Mouse (Mus musculus) spleen, postnatal 14 days (tissue): ENCODE results near the gene Cxcl9.

ENCODE experiments used
- DNase-seq, 2 experiments: peaks; one replicate each; pipeline ENCODE4 v3.0.0; 2021 to 2022; ENCODE audit warnings: low spot score in 2 of 2

Gene Cxcl9

DNA sequence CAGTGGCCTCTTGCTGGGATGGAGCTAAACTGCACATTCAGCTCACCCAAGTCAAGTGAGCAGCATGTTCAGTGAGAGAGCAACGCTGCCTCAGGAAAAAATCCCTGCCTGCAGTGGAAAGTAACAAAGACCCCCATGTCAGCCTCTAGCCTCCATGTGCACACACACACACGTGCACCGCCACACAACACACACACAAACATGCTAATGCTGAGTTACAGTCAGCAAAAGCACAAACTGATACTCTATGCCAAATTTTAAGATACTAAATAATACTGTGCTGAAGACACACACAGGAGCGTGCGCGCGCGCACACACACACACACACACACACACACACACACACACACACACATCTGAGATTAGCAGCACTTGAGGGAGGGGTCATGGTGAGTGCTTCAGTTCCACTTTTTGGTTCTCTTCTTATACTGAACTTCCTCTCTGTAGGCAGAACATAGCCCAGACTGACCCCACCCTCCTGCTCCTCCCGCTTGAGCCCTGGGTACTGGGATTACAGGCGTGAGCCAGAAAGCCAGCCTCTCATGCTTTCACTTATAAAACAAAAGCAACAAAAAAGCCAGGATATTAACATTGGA is 48.8 kb downstream of the Cxcl9 start:
- peak in 1 of 2 experiments; percentile 28 for DNase-seq

DNA sequence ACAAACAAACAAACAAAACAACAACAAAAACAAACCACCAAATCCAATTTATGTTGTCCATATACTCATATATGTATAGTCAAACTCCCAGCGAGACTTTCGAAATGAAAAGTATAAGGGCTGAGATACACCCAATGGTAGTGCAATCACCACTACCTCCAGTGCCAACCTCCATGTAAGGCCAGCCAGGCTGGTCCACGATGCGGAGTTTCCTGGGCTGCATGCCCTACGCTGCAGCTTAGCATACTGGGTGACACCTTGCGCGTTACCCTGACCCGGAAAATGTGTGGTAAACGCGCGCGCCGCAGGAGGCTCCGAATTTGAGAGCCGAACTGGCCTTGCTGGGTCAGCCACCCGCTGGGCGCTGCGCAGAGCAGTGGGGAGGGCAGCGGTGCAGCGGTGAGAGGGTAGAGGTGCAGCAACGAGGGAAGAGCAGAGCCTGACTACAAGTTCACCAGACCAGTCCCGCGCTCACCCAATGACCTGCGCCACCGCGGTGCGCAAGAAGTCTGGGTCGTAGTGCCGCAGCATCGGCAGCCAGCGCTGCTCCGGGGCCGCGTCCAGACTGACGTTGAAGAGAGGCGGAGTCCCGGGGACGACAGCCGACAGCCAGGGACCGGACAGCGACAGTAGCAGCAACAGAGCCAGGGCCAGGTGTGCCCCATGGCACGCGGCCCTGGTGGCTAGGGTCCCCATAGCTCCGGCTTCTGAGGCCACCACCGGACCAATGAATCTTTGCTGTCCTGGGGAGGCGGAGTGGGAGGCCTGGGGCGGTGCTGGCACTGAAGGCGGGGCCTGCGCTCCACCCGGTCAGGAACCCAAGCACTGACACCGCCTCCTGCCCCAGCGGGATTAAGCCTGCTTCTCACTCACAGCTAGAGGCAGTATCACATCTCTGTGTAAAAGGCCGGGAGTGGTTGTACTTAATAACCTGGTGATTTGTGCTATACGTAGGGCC is 50.2 kb downstream of the Cxcl9 start, which contains the start of gene Naaa:
Gene Naaa (minus strand): TSS at position 734 of the 958 bp plus-strand sequence.
- DNase-seq = peak; percentile 66 to 71
